Mouse (Mus musculus) stomach, embryonic 14.5 days (tissue): ENCODE measurements around the gene Grk2. TPM values are rescaled to one million over a fixed set of nuclear protein-coding genes. Genes with fewer than 3 reads are reported as not detected.

Source experiments
- microRNA-seq: library from miRNA; unstranded; fragments of <30 nt; microRNA quantifications from one replicate; pipeline ENCODE4, GENCODE M21; 2016
- polyA plus RNA-seq: library from polyadenylated mRNA; unstranded; fragments of >200 nt; fragmentation: Nextera tagmentation; extraction: Ambion mirVana; gene quantifications from 2 replicates; pipeline ENCODE4 v1.2.1, GENCODE M21; 2014

Gene Grk2
- polyA plus RNA-seq, 1 experiment from 2014 or later = 18.7 TPM

Small RNA genes within 50 kb of the gene (microRNA-seq; reads per million reads assigned to microRNA genes)
- gene Mir6985 = not detected

Other genes starting within 250 kb of the Grk2 start
- gene Gstp3, start 246.7 kb downstream of the Grk2 start, polyA plus RNA-seq = not detected in 2 replicates
- gene Cabp2, start 224.6 kb downstream of the Grk2 start, polyA plus RNA-seq = not detected in 2 replicates
- gene Cdk2ap2, start 209.0 kb downstream of the Grk2 start, polyA plus RNA-seq = 74.1 and 91.0 TPM in 2 replicates
- gene Pitpnm1, start 206.2 kb downstream of the Grk2 start, polyA plus RNA-seq = 9.2 and 10.8 TPM in 2 replicates
- gene Aip, start 180.4 kb downstream of the Grk2 start, polyA plus RNA-seq = 95.3 and 101 TPM in 2 replicates
- not detected in 2 replicates for gene Gpr152, start 166.4 kb downstream of the Grk2 start, polyA plus RNA-seq
- gene Cabp4, start 162.2 kb downstream of the Grk2 start, polyA plus RNA-seq = not detected in 2 replicates
- 149 and 152 TPM in 2 replicates for gene Coro1b, start 157.6 kb downstream of the Grk2 start, polyA plus RNA-seq
- 1.9 and 2.6 TPM in 2 replicates for gene Ptprcap, start 152.6 kb downstream of the Grk2 start, polyA plus RNA-seq
- 35.8 and 38.9 TPM in 2 replicates for gene Rps6kb2, start 142.9 kb downstream of the Grk2 start, polyA plus RNA-seq
- gene Carns1, start 130.7 kb downstream of the Grk2 start, polyA plus RNA-seq = 0.90 and 1.3 TPM in 2 replicates
- gene Tbc1d10c, start 114.9 kb downstream of the Grk2 start, polyA plus RNA-seq = 1.5 and 2.5 TPM in 2 replicates
- gene Ppp1ca, start 114.2 kb downstream of the Grk2 start, polyA plus RNA-seq = 759 and 780 TPM in 2 replicates
- gene Rad9a, start 104.6 kb downstream of the Grk2 start, polyA plus RNA-seq = 33.3 and 33.5 TPM in 2 replicates
- gene Clcf1, start 92.0 kb downstream of the Grk2 start, polyA plus RNA-seq = 7.3 and 8.3 TPM in 2 replicates
- gene AC109138.7, start 91.9 kb downstream of the Grk2 start, polyA plus RNA-seq = not detected in 2 replicates
- gene Pold4, start 74.3 kb downstream of the Grk2 start, polyA plus RNA-seq = 25.5 and 26.3 TPM in 2 replicates
- gene Ssh3, start 37.0 kb downstream of the Grk2 start, polyA plus RNA-seq = 26.5 and 27.9 TPM in 2 replicates
- 10.4 and 13.0 TPM in 2 replicates for gene Ankrd13d, start 23.1 kb downstream of the Grk2 start, polyA plus RNA-seq
- 56.4 and 58.2 TPM in 2 replicates for gene Kdm2a, start 92.1 kb upstream of the Grk2 start, polyA plus RNA-seq
- gene Rhod, start 133.2 kb upstream of the Grk2 start, polyA plus RNA-seq = 29.1 and 43.7 TPM in 2 replicates
- 0.41 and 0.50 TPM in 2 replicates for gene Syt12, start 171.2 kb upstream of the Grk2 start, polyA plus RNA-seq
- gene 2010003K11Rik, start 192.4 kb upstream of the Grk2 start, polyA plus RNA-seq = not detected in 2 replicates
- 11.4 and 12.7 TPM in 2 replicates for gene Pcx, start 204.2 kb upstream of the Grk2 start, polyA plus RNA-seq